Mouse (Mus musculus) liver, postnatal 0 days (tissue): ENCODE data around the gene Sbk2. TPM values are rescaled to one million over a fixed set of nuclear protein-coding genes. Genes with fewer than 3 reads are reported as not detected.
A peak's percentile ranks its signal among the peaks of the same experiment; 100 is the strongest.
"Not testable (repeated sequence)": the region's sequence is repeated elsewhere in the genome, so short reads cannot be mapped to it uniquely, and the experiment has no call there.

Experiments
- ATAC-seq: fragments of 200-750 bp; cut with Nextera tagmentation; 2 replicates; pipeline ENCODE4 v1.8.0; 2017; ENCODE audit warnings: mild to moderate bottlenecking, moderate library complexity
- DNase-seq: peaks from one replicate; pipeline ENCODE4 v3.0.0-alpha.2; 2016
- H3K27ac ChIP-seq: fragments of 300-500 bp; sonication (generic); 2 replicates; pipeline ENCODE4 v1.5.1; 2014; ENCODE audit warnings: antibody characterized with exemption, moderate library complexity, mild to moderate bottlenecking, low read depth
- H3K27me3 ChIP-seq: fragments of 300-500 bp; sonication (generic); 2 replicates; pipeline ENCODE4 v1.6.1; 2014; ENCODE audit warnings: low read length, control low read depth, mixed read lengths; ENCODE audit not compliant: insufficient read depth
- H3K36me3 ChIP-seq: fragments of 300-500 bp; sonication (generic); replicated peaks from 2 replicates; pipeline ENCODE4 v1.6.1; 2014; ENCODE audit warnings: mild to moderate bottlenecking, control low read depth, low read length, moderate library complexity, mixed read lengths; ENCODE audit not compliant: insufficient read depth
- H3K4me1 ChIP-seq: fragments of 300-500 bp; sonication (generic); 2 replicates; pipeline ENCODE4 v1.6.1; 2014; ENCODE audit warnings: antibody characterized with exemption, mild to moderate bottlenecking, control low read depth; ENCODE audit not compliant: insufficient read depth
- H3K4me2 ChIP-seq: fragments of 300-500 bp; sonication (generic); 2 replicates; pipeline ENCODE4 v1.6.1; 2014; ENCODE audit warnings: low read depth, mild to moderate bottlenecking, low read length, moderate library complexity, mixed read lengths
- H3K4me3 ChIP-seq: fragments of 300-500 bp; sonication (generic); 2 replicates; pipeline ENCODE4 v1.5.1; 2014; ENCODE audit warnings: low read depth, low read length
- H3K9ac ChIP-seq: fragments of 300-500 bp; sonication (generic); replicated peaks from 2 replicates; pipeline ENCODE4 v1.6.1; 2014; ENCODE audit warnings: mild to moderate bottlenecking, moderate library complexity
- H3K9me3 ChIP-seq: fragments of 300-500 bp; sonication (generic); 2 replicates; pipeline ENCODE4 v1.6.1; 2016; ENCODE audit warnings: mild to moderate bottlenecking, control low read depth, low read length, mixed read lengths
- CTCF ChIP-seq: sonication (generic); IDR thresholded peaks from 2 replicates; pipeline ENCODE4 v1.5.1; 2016; ENCODE audit warnings: antibody characterized with exemption, low read depth
- EP300 ChIP-seq: IDR thresholded peaks from 2 replicates; pipeline ENCODE4 v1.6.1; 2016; ENCODE audit warnings: antibody characterized with exemption, low read depth, mild to moderate bottlenecking
- WGBS: fragments of 180-500 bp; shearing (Covaris S2); extraction: QIAGEN DNeasy Blood & Tissue Kit; methylation state at CpG from one replicate; pipeline ENCODE4 v1.1.7; 2014; ENCODE audit not compliant: insufficient replicate concordance; 5-methylcytosine and 5-hydroxymethylcytosine counted together
- polyA plus RNA-seq: library from polyadenylated mRNA; unstranded; fragments of >200 nt; fragmentation: Nextera tagmentation; extraction: Ambion mirVana; gene quantifications from 2 replicates; pipeline ENCODE4 v1.2.1, GENCODE M21; 2015

The Sbk2 gene
- polyA plus RNA-seq, result 0.09 TPM in 1 of 2 replicates, not detected in the other

- H3K9ac ChIP-seq, result no peak within 1 kb of the TSS
- no peaks in the 10 kb centered on the region for H3K4me1 ChIP-seq
- H3K9me3 ChIP-seq, result no peaks in the 10 kb centered on the region
- H3K4me2 ChIP-seq, result peak within 1 kb of the TSS; percentile 24; the same call in 1 of the 2 replicates
- TF ChIP-seq CTCF (peak; percentile 79), EP300 (no peak)
- no peak within 1 kb of the TSS for H3K27ac ChIP-seq
- no peak within 1 kb of the TSS for H3K4me3 ChIP-seq
- no peaks in the 10 kb centered on the region for H3K27me3 ChIP-seq
- WGBS, result 3% methylated on average over 10 of the region's 10 CpGs
- H3K36me3 ChIP-seq, result no peaks in the 10 kb centered on the region
- DNase-seq, result peak; percentile 84
- peak; percentile 89 for ATAC-seq
Measured at GRCm38 (mm10) chr7:4964272-4964671, at the start of gene Sbk2. Sbk2 (minus strand) TSS chr7:4964406.

- Histone ChIP-seq H3K27ac (peak overlapping the region; percentile 57; the same call in 1 of the 2 replicates), H3K9me3 (no peaks in the 10 kb centered on the region), H3K27me3 (no peaks in the 10 kb centered on the region), H3K4me2 (peak overlapping the region; percentile 94), H3K4me1 (peaks cover 14% of the 10 kb centered on the region), H3K4me3 (0 out of 2 replicates have a peak overlapping the region, but pooled peaks have one; percentile 76), H3K36me3 (peaks cover 51% of the 10 kb centered on the region), H3K9ac (no peak overlapping the region)
- DNase-seq (no peak), ATAC-seq (no peak)
- TF ChIP-seq EP300, result no peak
- TF ChIP-seq CTCF, result no peak
- 83% methylated on average over 27 of the region's 27 CpGs for whole genome bisulfite sequencing
Measured at GRCm38 (mm10) chr7:5012681-5013513, 48.7 kb upstream of the Sbk2 start.

- Histone ChIP-seq H3K36me3 (peaks cover 58% of the 10 kb centered on the region), H3K9me3 (no peaks in the 10 kb centered on the region), H3K27ac (no peak overlapping the region), H3K9ac (no peak overlapping the region), H3K4me1 (peaks cover 5% of the 10 kb centered on the region), H3K4me2 (no peak overlapping the region), H3K4me3 (no peak overlapping the region), H3K27me3 (no peaks in the 10 kb centered on the region)
- ATAC-seq (no peak), DNase-seq (no peak)
- TF ChIP-seq EP300, result no peak
- TF ChIP-seq CTCF, result 0 out of 2 replicates have a peak, but pooled peaks have one; percentile 9
- WGBS, result 93% methylated on average over 26 of the region's 26 CpGs
Measured at GRCm38 (mm10) chr7:5008229-5008628, 44.0 kb upstream of the Sbk2 start.

- 74% methylated on average over 8 of the region's 8 CpGs for WGBS
- H3K4me1 ChIP-seq, H3K4me3 ChIP-seq, H3K27ac ChIP-seq, H3K4me2 ChIP-seq, H3K9me3 ChIP-seq, H3K9ac ChIP-seq, DNase-seq, H3K27me3 ChIP-seq, ATAC-seq: not testable (repeated sequence)
- peaks cover 10% of the 10 kb centered on the region for H3K36me3 ChIP-seq
Measured at GRCm38 (mm10) chr7:5002876-5003275, 38.7 kb upstream of the Sbk2 start.

- no peaks in the 10 kb centered on the region for H3K9me3 ChIP-seq
- no peak overlapping the region for H3K9ac ChIP-seq
- DNase-seq, result peak; percentile 28
- peaks cover 14% of the 10 kb centered on the region; the same call in 1 of the 2 replicates for H3K4me1 ChIP-seq
- no peak for TF ChIP-seq EP300
- TF ChIP-seq CTCF, result peak; percentile 49
- ATAC-seq, result no peak
- no peak overlapping the region for H3K4me2 ChIP-seq
- WGBS, result 62% methylated on average over 2 of the region's 2 CpGs
- no peak overlapping the region for H3K27ac ChIP-seq
- no peak overlapping the region for H3K4me3 ChIP-seq
- H3K36me3 ChIP-seq, result no peaks in the 10 kb centered on the region
- H3K27me3 ChIP-seq, result no peaks in the 10 kb centered on the region
Measured at GRCm38 (mm10) chr7:4999876-5000275, 35.7 kb upstream of the Sbk2 start.

- Histone ChIP-seq H3K4me1 (peaks cover 14% of the 10 kb centered on the region; the same call in 1 of the 2 replicates), H3K4me3 (no peak overlapping the region), H3K9ac (no peak overlapping the region; the same call in 1 of the 2 replicates), H3K4me2 (peak overlapping the region; percentile 78; the same call in 1 of the 2 replicates), H3K9me3 (no peaks in the 10 kb centered on the region), H3K27me3 (no peaks in the 10 kb centered on the region), H3K27ac (no peak overlapping the region), H3K36me3 (no peaks in the 10 kb centered on the region)
- WGBS, result 67% methylated on average over 6 of the region's 8 CpGs
- no peak for ATAC-seq
- no peak for TF ChIP-seq EP300
- DNase-seq, result no peak
Measured at GRCm38 (mm10) chr7:4996934-4997333, 32.7 kb upstream of the Sbk2 start.
